Comparison of ENCODE assay signal across 23 mouse cellular contexts in the genomic region with DNA sequence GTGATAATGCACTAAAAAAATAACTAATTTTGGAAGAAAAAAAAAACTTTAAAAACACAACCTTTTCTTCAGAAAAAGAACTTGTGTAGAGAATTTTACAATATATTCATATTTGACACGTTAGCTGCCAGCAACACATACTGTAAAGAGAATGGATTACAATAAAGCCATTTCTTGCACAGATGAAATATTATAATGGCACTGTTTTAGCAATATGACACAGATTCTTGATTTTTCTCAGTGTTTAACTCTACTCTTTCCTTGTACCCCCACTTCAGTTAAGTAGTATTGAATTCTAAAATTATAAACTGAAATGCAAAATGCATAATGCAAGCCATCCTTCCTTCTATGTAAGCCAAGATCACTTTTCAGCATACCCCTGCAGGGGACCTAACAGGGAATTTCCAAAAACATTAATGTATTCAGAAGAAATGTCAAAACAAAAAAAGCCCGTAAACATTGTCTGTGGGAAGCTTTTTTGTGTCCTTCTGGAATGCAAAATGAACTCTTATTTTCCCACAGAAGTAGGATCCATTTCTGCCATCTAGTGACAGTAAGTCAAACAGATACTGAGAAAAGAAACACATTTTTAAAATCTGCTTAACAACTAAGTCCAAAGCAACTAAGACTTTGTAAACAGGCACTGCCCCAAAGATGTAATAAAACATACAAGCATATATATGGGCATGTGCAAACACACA.
DNase-seq lines count a peak whose midpoint lies in the region; ATAC-seq and TF ChIP-seq lines count a peak whose summit lies in the region.
"Had no signal": no experiment of that assay in that cellular context is flagged by ENCODE, and none has a peak within 500 bp of the region (broad histone marks: within the 10 kb centered on the region; RNA-seq: fewer than 3 reads in every experiment).

No protein-coding gene starts in this region.

- no peaks in the 10 kb centered on the region for H3K36me3 ChIP-seq in forebrain, embryonic 15.5 days
- no peaks in the 10 kb centered on the region for H3K36me3 ChIP-seq in forebrain, embryonic 11.5 days (ENCODE audit: control insufficient read depth, insufficient read depth, low read length)
- H3K36me3 ChIP-seq in embryonic facial prominence, embryonic 15.5 days, result no peaks in the 10 kb centered on the region
- H3K36me3 ChIP-seq: hindbrain, embryonic 12.5 days; intestine, embryonic 15.5 days; limb, embryonic 15.5 days; liver, embryonic 15.5 days; neural tube, embryonic 15.5 days had no signal

- peaks cover 7% of the 10 kb centered on the region for H3K4me1 ChIP-seq in forebrain, embryonic 15.5 days
- H3K4me1 ChIP-seq in forebrain, embryonic 11.5 days (replicated peaks; ENCODE audit: control insufficient read depth, insufficient read depth, low read length), result no peaks in the 10 kb centered on the region
- H3K4me1 ChIP-seq in embryonic facial prominence, embryonic 15.5 days, result no peaks in the 10 kb centered on the region
- H3K4me1 ChIP-seq: hindbrain, embryonic 12.5 days; intestine, embryonic 15.5 days; limb, embryonic 15.5 days; liver, embryonic 15.5 days; neural tube, embryonic 15.5 days had no signal

- no peaks in the 10 kb centered on the region for H3K9me3 ChIP-seq in forebrain, embryonic 15.5 days
- H3K9me3 ChIP-seq in forebrain, embryonic 11.5 days (ENCODE audit: control insufficient read depth, low read length), result no peaks in the 10 kb centered on the region
- no peaks in the 10 kb centered on the region for H3K9me3 ChIP-seq in embryonic facial prominence, embryonic 15.5 days (replicated peaks)
- H3K9me3 ChIP-seq: hindbrain, embryonic 12.5 days; intestine, embryonic 15.5 days; limb, embryonic 15.5 days; liver, embryonic 15.5 days; neural tube, embryonic 15.5 days had no signal

- H3K9ac ChIP-seq in forebrain, embryonic 15.5 days (replicated peaks), result no peak overlapping the region
- H3K9ac ChIP-seq in forebrain, embryonic 11.5 days (ENCODE audit: low read length), result no peak overlapping the region
- no peak overlapping the region for H3K9ac ChIP-seq in embryonic facial prominence, embryonic 15.5 days
- H3K9ac ChIP-seq: hindbrain, embryonic 12.5 days; intestine, embryonic 15.5 days; limb, embryonic 15.5 days; liver, embryonic 15.5 days; neural tube, embryonic 15.5 days had no signal

- no peak overlapping the region; the same call in 1 of the 2 replicates for H3K27ac ChIP-seq in forebrain, embryonic 15.5 days (replicated peaks)
- H3K27ac ChIP-seq in forebrain, embryonic 11.5 days (ENCODE audit: low read depth, low read length), result no peak overlapping the region
- no peak overlapping the region for H3K27ac ChIP-seq in left cerebral cortex, adult 2 months
- H3K27ac ChIP-seq in embryonic facial prominence, embryonic 15.5 days (replicated peaks), result no peak overlapping the region
- H3K27ac ChIP-seq: hindbrain, embryonic 12.5 days; intestine, embryonic 15.5 days; limb, embryonic 15.5 days; liver, embryonic 15.5 days; neural tube, embryonic 15.5 days had no signal

- H3K4me2 ChIP-seq in forebrain, embryonic 15.5 days (replicated peaks), result no peak overlapping the region
- H3K4me2 ChIP-seq in forebrain, embryonic 11.5 days (ENCODE audit: low read depth, low read length, severe bottlenecking), result no peak overlapping the region
- no peak overlapping the region for H3K4me2 ChIP-seq in embryonic facial prominence, embryonic 15.5 days (replicated peaks)
- H3K4me2 ChIP-seq: heart, embryonic 11.5 days; hindbrain, embryonic 12.5 days; intestine, embryonic 15.5 days; limb, embryonic 15.5 days; liver, embryonic 15.5 days; neural tube, embryonic 15.5 days had no signal

- no peaks in the 10 kb centered on the region for H3K27me3 ChIP-seq in forebrain, embryonic 15.5 days
- no peaks in the 10 kb centered on the region for H3K27me3 ChIP-seq in forebrain, embryonic 11.5 days (ENCODE audit: control insufficient read depth, insufficient read depth, low read length)
- H3K27me3 ChIP-seq in embryonic facial prominence, embryonic 15.5 days, result no peaks in the 10 kb centered on the region
- H3K27me3 ChIP-seq: hindbrain, embryonic 12.5 days; intestine, embryonic 15.5 days; limb, embryonic 15.5 days; liver, embryonic 15.5 days; neural tube, embryonic 15.5 days had no signal

- no peak overlapping the region for H3K4me3 ChIP-seq in forebrain, embryonic 15.5 days
- no peak overlapping the region for H3K4me3 ChIP-seq in forebrain, embryonic 11.5 days (ENCODE audit: low read depth, low read length)
- no peak overlapping the region for H3K4me3 ChIP-seq in left cerebral cortex, adult 2 months
- H3K4me3 ChIP-seq in embryonic facial prominence, embryonic 15.5 days (replicated peaks), result no peak overlapping the region
- H3K4me3 ChIP-seq: hindbrain, embryonic 12.5 days; intestine, embryonic 15.5 days; limb, embryonic 15.5 days; liver, embryonic 15.5 days; neural tube, embryonic 15.5 days had no signal

- peak; percentile 51 for ATAC-seq in forebrain, embryonic 15.5 days (replicated peaks)
- ATAC-seq in forebrain, embryonic 11.5 days (replicated peaks; ENCODE audit: low FRiP score), result no peak
- peak; percentile 43; the same call in 1 of the 2 replicates for ATAC-seq in embryonic facial prominence, embryonic 15.5 days (ENCODE audit: insufficient number of reproducible peaks, low FRiP score, low TSS enrichment, low read depth)
- ATAC-seq: intestine, embryonic 15.5 days had no signal

- 38% methylated on average over 2 of the region's 2 CpGs for WGBS in forebrain, embryonic 15.5 days
- 55% methylated on average over 2 of the region's 2 CpGs for WGBS in forebrain, embryonic 11.5 days
- WGBS in embryonic facial prominence, embryonic 15.5 days, result 30% methylated on average over 2 of the region's 2 CpGs

- TF ChIP-seq CTCF in left cerebral cortex, adult 2 months (IDR thresholded peaks at IDR 0.05), result peak; percentile 31
- no peak for TF ChIP-seq CTCF in brain, embryonic 14.5 days (IDR thresholded peaks at IDR 0.05; ENCODE audit: borderline replicate concordance, extremely low read depth, insufficient read depth, insufficient read length)

- intact Hi-C loops in left cerebral cortex, adult 2 months (cut with DNase I), result no loop called here

- no peak for TF ChIP-seq POLR2A in brain, embryonic 14.5 days (IDR thresholded peaks at IDR 0.05; ENCODE audit: borderline replicate concordance, extremely low read depth, insufficient read depth, insufficient read length, poor library complexity, severe bottlenecking)

- DNase-seq in forebrain, embryonic 11.5 days (ENCODE audit: low spot score), result no peak
- no peak for DNase-seq in left cerebral cortex, adult 2 months (ENCODE audit: extremely low spot score in 1 of 2, low spot score in 2 of 2)
- DNase-seq in left cerebral cortex, adult 11 months (ENCODE audit: low spot score), result no peak
- peak; percentile 71 for DNase-seq in brain, embryonic 14.5 days (ENCODE audit: low read depth)
- DNase-seq in right cerebral cortex, postnatal 10 days (ENCODE audit: low spot score in 2 of 2), result no peak
- DNase-seq in adrenal gland, postnatal 10 days, result no peak
- DNase-seq: adrenal gland, adult 2 months; cerebellum, adult 11-12 months; cerebellum, postnatal 14 days; heart, postnatal 10 days; layer of hippocampus, postnatal 36 days; lung, postnatal 14 days; right cerebral cortex, postnatal 14 days; spleen, adult 18-20 months; thymus, postnatal 4 days had no signal
